Mouse (Mus musculus) heart, embryonic 16.5 days (tissue): Measurements from ENCODE around the gene 2010111I01Rik. TPM values are rescaled to one million over a fixed set of nuclear protein-coding genes. Genes with fewer than 3 reads are reported as not detected.
A peak's percentile ranks its signal among the peaks of the same experiment; 100 is the strongest.

Source experiments
- ATAC-seq: fragments of 200-750 bp; cut with Nextera tagmentation; replicated peaks from 2 replicates; pipeline ENCODE4 v1.8.0; 2017; ENCODE audit warnings: moderate number of reproducible peaks; ENCODE audit not compliant: insufficient read depth, low FRiP score; ENCODE audit errors: extremely low read depth
- H3K27ac ChIP-seq: fragments of 300-500 bp; sonication (generic); 2 replicates; pipeline ENCODE4 v1.5.1; 2014; ENCODE audit warnings: mild to moderate bottlenecking, low read length, control low read depth, moderate library complexity
- H3K27me3 ChIP-seq: fragments of 300-500 bp; sonication (generic); 2 replicates; pipeline ENCODE4 v1.6.1; 2014; ENCODE audit warnings: low read length, mixed read lengths; ENCODE audit not compliant: control insufficient read depth, insufficient read depth
- H3K36me3 ChIP-seq: fragments of 300-500 bp; sonication (generic); 2 replicates; pipeline ENCODE4 v1.6.1; 2014; ENCODE audit not compliant: control insufficient read depth, insufficient read depth
- H3K4me1 ChIP-seq: fragments of 300-500 bp; sonication (generic); 2 replicates; pipeline ENCODE4 v1.6.1; 2014; ENCODE audit warnings: low read length, mixed read lengths; ENCODE audit not compliant: control insufficient read depth, insufficient read depth
- H3K4me2 ChIP-seq: fragments of 300-500 bp; sonication (generic); 2 replicates; pipeline ENCODE4 v1.6.1; 2014; ENCODE audit warnings: low read depth, mild to moderate bottlenecking, control low read depth, low read length
- H3K4me3 ChIP-seq: fragments of 300-500 bp; sonication (generic); 2 replicates; pipeline ENCODE4 v1.5.1; 2014; ENCODE audit warnings: mild to moderate bottlenecking, control low read depth, low read length
- H3K9ac ChIP-seq: fragments of 300-500 bp; sonication (generic); 2 replicates; pipeline ENCODE4 v1.6.1; 2014; ENCODE audit warnings: low read length, control low read depth
- H3K9me3 ChIP-seq: fragments of 300-500 bp; sonication (generic); replicated peaks from 2 replicates; pipeline ENCODE4 v1.6.1; 2016; ENCODE audit warnings: low read length; ENCODE audit not compliant: control insufficient read depth
- WGBS: fragments of 180-500 bp; shearing (Covaris S2); extraction: QIAGEN DNeasy Blood & Tissue Kit; methylation state at CpG from one replicate; pipeline ENCODE4 v1.1.7; 2014; 5-methylcytosine and 5-hydroxymethylcytosine counted together
- polyA plus RNA-seq: library from polyadenylated mRNA; unstranded; fragments of >200 nt; fragmentation: Nextera tagmentation; extraction: Ambion mirVana; gene quantifications from 2 replicates; pipeline ENCODE4 v1.2.1, GENCODE M21; 2015

2010111I01Rik gene
- polyA plus RNA-seq, 1 experiment from 2014 or later: 71.1 TPM

DNA sequence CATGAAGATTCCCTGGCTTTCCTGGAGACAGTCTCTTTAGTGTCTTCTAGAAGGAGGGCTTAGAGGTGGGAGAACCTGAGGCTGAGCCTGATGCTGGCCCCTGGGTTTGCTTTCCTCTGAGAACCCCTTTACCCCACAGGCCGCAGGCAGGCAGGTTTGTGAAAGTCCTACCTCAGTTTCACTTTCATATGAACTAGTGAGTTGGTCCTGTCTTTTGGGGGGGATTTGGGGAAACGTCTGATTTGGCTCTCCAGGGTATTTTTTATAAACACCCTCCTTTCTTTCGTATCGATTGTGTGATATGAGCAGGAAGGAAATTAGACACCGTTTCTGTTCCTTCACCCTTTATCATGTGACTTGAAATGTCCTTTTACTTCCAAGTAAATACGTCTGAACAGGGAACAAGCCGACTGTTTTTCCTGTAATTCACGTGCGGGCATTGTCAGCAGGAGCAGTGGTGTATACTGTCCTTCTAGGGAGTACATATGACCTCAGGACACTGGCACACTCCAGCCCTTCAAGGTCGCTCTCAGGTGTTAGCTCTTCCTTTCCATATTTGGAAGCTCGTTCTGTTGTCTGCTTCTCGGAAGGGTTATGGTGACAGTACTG lies 281.7 kb downstream of the 2010111I01Rik start:
- Histone ChIP-seq H3K27ac (peak overlapping the region; percentile 74), H3K36me3 (no peaks in the 10 kb centered on the region), H3K4me3 (peak overlapping the region; percentile 17; the same call in 1 of the 2 replicates), H3K4me2 (peak overlapping the region; percentile 49), H3K9ac (peak overlapping the region; percentile 41), H3K9me3 (no peaks in the 10 kb centered on the region), H3K27me3 (no peaks in the 10 kb centered on the region), H3K4me1 (peaks cover 77% of the 10 kb centered on the region)
- 42% methylated on average over 12 of the region's 12 CpGs for WGBS
- ATAC-seq: no peak

GRCm38 (mm10) chr13:63247041-63247440 lies 282.3 kb downstream of the 2010111I01Rik start:
- 60% methylated on average over 7 of the region's 7 CpGs for WGBS
- H3K27ac ChIP-seq: peak overlapping the region; percentile 74; the same call in 1 of the 2 replicates
- no peak for ATAC-seq

DNA sequence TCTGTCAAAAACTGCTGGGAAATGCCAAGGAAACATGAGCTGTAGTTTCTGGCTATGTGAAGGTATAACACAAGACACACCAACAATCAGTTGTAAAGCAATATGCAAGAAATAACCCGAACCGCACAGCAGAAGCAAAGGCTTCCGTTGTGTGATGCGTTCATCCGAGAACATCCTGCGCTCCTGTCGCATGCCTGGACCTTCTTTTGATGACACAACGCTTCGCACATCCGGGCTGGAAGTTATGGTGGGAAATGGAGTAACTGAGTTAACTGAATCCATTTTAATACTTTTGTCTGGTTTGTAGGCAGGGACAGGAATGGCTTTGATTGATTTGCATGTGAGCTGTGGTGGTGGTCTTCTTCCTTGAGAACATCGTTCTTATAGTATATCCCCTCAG lies 282.9 kb downstream of the 2010111I01Rik start:
- peaks cover 77% of the 10 kb centered on the region for H3K4me1 ChIP-seq
- H3K4me3 ChIP-seq: no peak overlapping the region
- no peaks in the 10 kb centered on the region for H3K9me3 ChIP-seq
- 92% methylated on average over 11 of the region's 11 CpGs for WGBS
- H3K4me2 ChIP-seq: no peak overlapping the region
- H3K9ac ChIP-seq: no peak overlapping the region; the same call in 1 of the 2 replicates
- no peak for ATAC-seq
- 0 out of 2 replicates have a peak overlapping the region, but pooled peaks have one; percentile 74 for H3K27ac ChIP-seq
- no peaks in the 10 kb centered on the region for H3K36me3 ChIP-seq
- H3K27me3 ChIP-seq: no peaks in the 10 kb centered on the region

More at GRCm38 (mm10) chr13:63247041-63247440, 282.3 kb downstream of the 2010111I01Rik start:
- H3K27me3 ChIP-seq: no peaks in the 10 kb centered on the region
- peak overlapping the region; percentile 49; the same call in 1 of the 2 replicates for H3K4me2 ChIP-seq
- H3K9me3 ChIP-seq: no peaks in the 10 kb centered on the region
- H3K4me1 ChIP-seq: peaks cover 78% of the 10 kb centered on the region
- peak overlapping the region; percentile 41; the same call in 1 of the 2 replicates for H3K9ac ChIP-seq
- no peak overlapping the region for H3K4me3 ChIP-seq
- H3K36me3 ChIP-seq: no peaks in the 10 kb centered on the region

GRCm38 (mm10) chr13:63248318-63248717 lies 283.6 kb downstream of the 2010111I01Rik start:
- Histone ChIP-seq H3K27ac (no peak overlapping the region), H3K4me1 (peaks cover 78% of the 10 kb centered on the region), H3K36me3 (no peaks in the 10 kb centered on the region), H3K9ac (no peak overlapping the region), H3K27me3 (no peaks in the 10 kb centered on the region), H3K9me3 (no peaks in the 10 kb centered on the region), H3K4me2 (no peak overlapping the region), H3K4me3 (no peak overlapping the region)
- no peak for ATAC-seq
- WGBS: 80% methylated on average over 10 of the region's 10 CpGs

DNA sequence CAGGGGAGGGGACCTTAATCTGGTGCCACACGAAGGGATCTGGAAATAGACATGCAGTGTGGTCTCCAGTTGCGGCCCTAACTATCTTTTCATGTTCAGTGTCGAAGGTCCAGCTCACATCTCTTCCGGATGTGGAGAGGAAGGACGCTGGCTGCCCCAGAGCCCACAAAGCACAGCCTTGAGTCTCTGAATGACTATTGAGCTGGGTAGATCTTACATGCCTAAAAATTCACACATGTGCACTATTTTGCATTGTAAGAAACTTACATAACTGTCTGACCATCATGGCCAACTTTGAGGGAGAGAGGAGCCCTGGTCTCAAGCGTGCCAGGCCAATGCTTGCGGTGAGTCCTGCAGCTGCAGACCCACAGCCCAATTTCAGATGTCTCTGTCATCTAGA lies 284.5 kb downstream of the 2010111I01Rik start:
- H3K27me3 ChIP-seq: no peaks in the 10 kb centered on the region
- H3K27ac ChIP-seq: peak overlapping the region; percentile 76
- H3K9me3 ChIP-seq: no peaks in the 10 kb centered on the region
- H3K36me3 ChIP-seq: no peaks in the 10 kb centered on the region
- no peak for ATAC-seq
- peaks cover 82% of the 10 kb centered on the region for H3K4me1 ChIP-seq
- no peak overlapping the region for H3K4me3 ChIP-seq
- 55% methylated on average over 7 of the region's 7 CpGs for WGBS
- H3K4me2 ChIP-seq: peak overlapping the region; percentile 11; the same call in 1 of the 2 replicates
- H3K9ac ChIP-seq: no peak overlapping the region

GRCm38 (mm10) chr13:63249741-63250431 lies 285.2 kb downstream of the 2010111I01Rik start:
- no peak overlapping the region for H3K4me3 ChIP-seq
- H3K27me3 ChIP-seq: no peaks in the 10 kb centered on the region
- peak overlapping the region; percentile 45 for H3K9ac ChIP-seq
- peak overlapping the region; percentile 26 for H3K4me2 ChIP-seq
- WGBS: 53% methylated on average over 8 of the region's 8 CpGs
- no peaks in the 10 kb centered on the region for H3K36me3 ChIP-seq
- peaks cover 81% of the 10 kb centered on the region for H3K4me1 ChIP-seq
- no peaks in the 10 kb centered on the region for H3K9me3 ChIP-seq
- ATAC-seq: no peak
- H3K27ac ChIP-seq: peak overlapping the region; percentile 76

- H3K27me3 ChIP-seq: no peaks in the 10 kb centered on the region
- H3K9ac ChIP-seq: peak overlapping the region; percentile 45
- ATAC-seq: no peak
- no peaks in the 10 kb centered on the region for H3K9me3 ChIP-seq
- peaks cover 85% of the 10 kb centered on the region for H3K4me1 ChIP-seq
- H3K36me3 ChIP-seq: no peaks in the 10 kb centered on the region
- H3K4me3 ChIP-seq: no peak overlapping the region
- peak overlapping the region; percentile 76 for H3K27ac ChIP-seq
- no peak overlapping the region; the same call in 1 of the 2 replicates for H3K4me2 ChIP-seq
- WGBS: 77% methylated on average over 8 of the region's 8 CpGs
These were observed 285.8 kb downstream of the 2010111I01Rik start for GRCm38 (mm10) chr13:63250441-63250980.

DNA sequence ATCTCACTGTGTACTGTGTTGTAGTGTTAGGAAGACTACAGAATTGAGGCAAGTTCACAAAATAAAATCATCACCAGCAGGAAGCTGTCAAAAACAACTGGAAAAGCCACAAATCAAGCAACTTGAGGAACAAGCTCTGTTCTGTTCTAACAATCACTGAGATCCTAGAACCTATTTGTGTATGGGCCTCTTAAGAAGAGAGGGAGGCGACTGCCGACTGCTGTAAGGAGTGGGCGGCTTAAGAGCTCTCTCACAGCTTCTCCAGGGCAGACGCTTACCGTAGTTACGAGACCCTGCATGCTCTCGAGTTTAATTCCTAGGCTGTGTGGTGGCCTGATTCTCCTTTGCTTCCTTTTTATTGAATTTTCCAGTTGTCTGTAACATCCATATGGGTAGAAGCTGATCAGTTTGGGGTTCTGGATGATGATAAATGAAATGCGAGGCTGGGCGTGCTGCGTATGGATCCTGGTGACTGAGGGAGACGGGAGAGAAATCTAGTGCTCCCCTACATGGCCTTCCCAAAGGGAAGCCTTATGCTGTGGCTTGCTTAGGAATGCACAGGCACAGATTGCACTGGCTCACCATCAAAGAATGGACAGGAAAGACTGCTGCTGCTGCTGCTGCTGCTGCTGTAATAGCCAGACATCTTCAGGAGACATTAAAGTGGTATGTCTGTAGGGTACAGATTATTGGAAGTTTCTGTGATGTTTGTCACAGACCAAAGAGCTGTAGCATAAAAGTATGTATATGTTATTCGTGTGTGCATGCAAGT lies 286.6 kb downstream of the 2010111I01Rik start:
- peak overlapping the region; percentile 57; the same call in 1 of the 2 replicates for H3K9ac ChIP-seq
- peaks cover 84% of the 10 kb centered on the region for H3K4me1 ChIP-seq
- peak overlapping the region; percentile 78 for H3K27ac ChIP-seq
- H3K4me2 ChIP-seq: peak overlapping the region; percentile 39
- no peaks in the 10 kb centered on the region for H3K27me3 ChIP-seq
- H3K36me3 ChIP-seq: no peaks in the 10 kb centered on the region
- no peaks in the 10 kb centered on the region for H3K9me3 ChIP-seq
- 35% methylated on average over 12 of the region's 12 CpGs for WGBS
- H3K4me3 ChIP-seq: no peak overlapping the region
- no peak for ATAC-seq
